Mouse (Mus musculus) thymus, postnatal 25 days (tissue): ENCODE data around the gene Maneal.

Source experiments
- DNase-seq: peaks from one replicate; pipeline ENCODE4 v3.0.0; 2022

Maneal gene

GRCm38 (mm10) chr4:124847573-124847972 lies 14.4 kb downstream of the Maneal start:
- DNase-seq, result peak; percentile 80

- DNase-seq, result peak; percentile 46
Observed at GRCm38 (mm10) chr4:124843493-124843892, 18.5 kb downstream of the Maneal start.

GRCm38 (mm10) chr4:124840998-124841397 lies 21.0 kb downstream of the Maneal start:
- DNase-seq, result no peak

- no peak for DNase-seq
Observed at GRCm38 (mm10) chr4:124838035-124838700, 23.8 kb downstream of the Maneal start.

- DNase-seq, result no peak
Observed at GRCm38 (mm10) chr4:124832796-124833195, 29.2 kb downstream of the Maneal start.

GRCm38 (mm10) chr4:124829671-124830070 lies 32.3 kb downstream of the Maneal start:
- no peak for DNase-seq

- no peak for DNase-seq
Observed at GRCm38 (mm10) chr4:124825371-124825965, 36.5 kb downstream of the Maneal start.

- no peak for DNase-seq
Observed at GRCm38 (mm10) chr4:124824967-124825366, 37.0 kb downstream of the Maneal start.

GRCm38 (mm10) chr4:124818832-124819231 lies 43.1 kb downstream of the Maneal start:
- DNase-seq, result no peak

- DNase-seq, result no peak
Observed at GRCm38 (mm10) chr4:124817803-124818202, 44.2 kb downstream of the Maneal start.

GRCm38 (mm10) chr4:124815901-124816300 lies 46.1 kb downstream of the Maneal start:
- no peak for DNase-seq

- no peak for DNase-seq
Observed at GRCm38 (mm10) chr4:124811347-124811975, 50.5 kb downstream of the Maneal start.

- no peak for DNase-seq
Observed at GRCm38 (mm10) chr4:124810056-124810455, 51.9 kb downstream of the Maneal start.

- DNase-seq, result no peak
Observed at GRCm38 (mm10) chr4:124809136-124809883, 52.7 kb downstream of the Maneal start.

- DNase-seq, result no peak
Observed at GRCm38 (mm10) chr4:124808511-124808910, 53.5 kb downstream of the Maneal start.
